Mouse (Mus musculus): ENCODE results near the gene Cyp4f16.

- TF ChIP-seq CTCF (IDR thresholded peaks at IDR 0.05; ENCODE audit: control insufficient read depth, insufficient read depth, insufficient read length) (no peak), MYOD1 (IDR thresholded peaks at IDR 0.05; ENCODE audit: control insufficient read depth, insufficient read length, low read depth) (no peak), MYOG (IDR thresholded peaks at IDR 0.05; ENCODE audit: control insufficient read depth, extremely low read depth, insufficient read length) (no peak), USF1 (IDR thresholded peaks at IDR 0.05; ENCODE audit: low read depth) (no peak), MAX (IDR thresholded peaks at IDR 0.05) (no peak)
Observed at GRCm38 (mm10) chr17:32521981-32522380, 14.4 kb upstream of the Cyp4f16 start.

Measured in C2C12 (cell line).